Mouse (Mus musculus): ENCODE data around the gene Il1rapl2.

DNA sequence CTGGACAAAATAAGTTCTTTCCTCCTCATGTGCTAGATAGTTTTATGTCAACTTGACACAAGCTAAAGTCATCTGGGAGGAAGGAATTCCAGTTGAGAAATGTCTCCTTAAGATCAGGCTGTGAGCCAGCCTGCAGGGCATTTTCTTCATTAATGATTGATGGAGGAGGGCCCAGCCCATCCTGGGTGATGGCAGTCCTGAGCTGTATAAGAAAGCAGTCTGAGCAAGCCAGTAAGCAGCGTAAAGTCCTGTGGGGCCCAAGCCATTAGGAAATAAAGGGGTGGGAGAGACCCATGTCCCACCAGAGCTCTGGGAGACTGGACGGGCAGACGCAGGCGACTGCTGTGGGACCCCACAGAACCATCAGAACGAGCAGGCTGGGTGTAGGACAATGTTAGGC lies 400.9 kb downstream of the Il1rapl2 start:
- TF ChIP-seq CTCF (IDR thresholded peaks at IDR 0.05; ENCODE audit: low read depth, low read length), result no peak
- no peak for TF ChIP-seq POLR2A (IDR thresholded peaks at IDR 0.05; ENCODE audit: borderline replicate concordance, low read depth, low read length)
